Mouse (Mus musculus): Measurements from ENCODE around the gene Fbrsl1. TPM values are rescaled to one million over a fixed set of nuclear protein-coding genes. Genes with fewer than 3 reads are reported as not detected.

The Fbrsl1 gene
- polyA plus RNA-seq, 1 experiment from 2014 or later = 9.6 TPM

GRCm38 (mm10) chr5:110403931-110404330, 44.4 kb downstream of the Fbrsl1 start:
- Histone ChIP-seq H3K36me3 (0 out of 2 replicates have a peak, but pooled peaks cover 4% of the 10 kb centered on the region), H3K4me2 (replicated peaks) (no peak overlapping the region), H3K9ac (no peak overlapping the region), H3K4me1 (replicated peaks) (no peaks in the 10 kb centered on the region), H3K9me3 (no peaks in the 10 kb centered on the region), H3K4me3 (replicated peaks) (no peak overlapping the region), H3K27me3 (replicated peaks) (no peaks in the 10 kb centered on the region), H3K27ac (no peak overlapping the region)
- ATAC-seq = no peak
- WGBS = 40% methylated on average over 3 of the region's 3 CpGs

- Histone ChIP-seq H3K4me1 (replicated peaks) (no peaks in the 10 kb centered on the region), H3K9me3 (no peaks in the 10 kb centered on the region), H3K27me3 (replicated peaks) (no peaks in the 10 kb centered on the region), H3K4me3 (replicated peaks) (no peak overlapping the region), H3K27ac (no peak overlapping the region), H3K9ac (no peak overlapping the region), H3K4me2 (replicated peaks) (no peak overlapping the region), H3K36me3 (no peaks in the 10 kb centered on the region)
- ATAC-seq = no peak
- WGBS = 94% methylated on average over 2 of the region's 2 CpGs
Measured at GRCm38 (mm10) chr5:110402557-110402956, 45.7 kb downstream of the Fbrsl1 start.

GRCm38 (mm10) chr5:110401101-110401500, 47.2 kb downstream of the Fbrsl1 start:
- no peaks in the 10 kb centered on the region for H3K27me3 ChIP-seq (replicated peaks)
- H3K9ac ChIP-seq = no peak overlapping the region
- H3K4me2 ChIP-seq (replicated peaks) = no peak overlapping the region
- no peaks in the 10 kb centered on the region for H3K4me1 ChIP-seq (replicated peaks)
- no peaks in the 10 kb centered on the region for H3K36me3 ChIP-seq
- no peak for ATAC-seq
- H3K9me3 ChIP-seq = no peaks in the 10 kb centered on the region
- WGBS = 91% methylated on average over 8 of the region's 8 CpGs
- no peak overlapping the region for H3K27ac ChIP-seq
- H3K4me3 ChIP-seq (replicated peaks) = no peak overlapping the region

GRCm38 (mm10) chr5:110395006-110395661, 53.2 kb downstream of the Fbrsl1 start:
- H3K4me2 ChIP-seq (replicated peaks) = no peak overlapping the region
- no peaks in the 10 kb centered on the region for H3K4me1 ChIP-seq (replicated peaks)
- H3K36me3 ChIP-seq = no peaks in the 10 kb centered on the region
- 75% methylated on average over 5 of the region's 5 CpGs for WGBS
- H3K9ac ChIP-seq = no peak overlapping the region
- H3K27me3 ChIP-seq (replicated peaks) = no peaks in the 10 kb centered on the region
- H3K9me3 ChIP-seq = no peaks in the 10 kb centered on the region
- ATAC-seq = no peak
- no peak overlapping the region for H3K27ac ChIP-seq
- no peak overlapping the region for H3K4me3 ChIP-seq (replicated peaks)

GRCm38 (mm10) chr5:110392727-110393126, 55.6 kb downstream of the Fbrsl1 start:
- H3K4me1 ChIP-seq (replicated peaks) = no peaks in the 10 kb centered on the region
- no peaks in the 10 kb centered on the region for H3K27me3 ChIP-seq (replicated peaks)
- no peak overlapping the region for H3K4me3 ChIP-seq (replicated peaks)
- H3K36me3 ChIP-seq = no peaks in the 10 kb centered on the region
- no peak overlapping the region for H3K9ac ChIP-seq
- ATAC-seq = no peak
- 80% methylated on average over 5 of the region's 5 CpGs for WGBS
- H3K9me3 ChIP-seq = no peaks in the 10 kb centered on the region
- H3K4me2 ChIP-seq (replicated peaks) = no peak overlapping the region
- H3K27ac ChIP-seq = no peak overlapping the region

GRCm38 (mm10) chr5:110390631-110391030, 57.7 kb downstream of the Fbrsl1 start:
- Histone ChIP-seq H3K4me2 (replicated peaks) (no peak overlapping the region), H3K36me3 (no peaks in the 10 kb centered on the region), H3K9ac (no peak overlapping the region), H3K4me1 (replicated peaks) (peaks cover 14% of the 10 kb centered on the region; the same call in 1 of the 2 replicates), H3K9me3 (no peaks in the 10 kb centered on the region), H3K4me3 (replicated peaks) (no peak overlapping the region), H3K27ac (no peak overlapping the region), H3K27me3 (replicated peaks) (no peaks in the 10 kb centered on the region; the same call in 1 of the 2 replicates)
- 87% methylated on average over 4 of the region's 4 CpGs for WGBS
- ATAC-seq = no peak

GRCm38 (mm10) chr5:110387332-110387731, 61.0 kb downstream of the Fbrsl1 start:
- peak; percentile 31 for ATAC-seq
- peak overlapping the region; percentile 62 for H3K4me3 ChIP-seq (replicated peaks)
- no peaks in the 10 kb centered on the region; the same call in 1 of the 2 replicates for H3K27me3 ChIP-seq (replicated peaks)
- H3K27ac ChIP-seq = no peak overlapping the region
- 17% methylated on average over 8 of the region's 8 CpGs for WGBS
- H3K9ac ChIP-seq = no peak overlapping the region
- H3K9me3 ChIP-seq = no peaks in the 10 kb centered on the region
- no peaks in the 10 kb centered on the region for H3K36me3 ChIP-seq
- peak overlapping the region; percentile 92 for H3K4me2 ChIP-seq (replicated peaks)
- peaks cover 14% of the 10 kb centered on the region; the same call in 1 of the 2 replicates for H3K4me1 ChIP-seq (replicated peaks)

- Histone ChIP-seq H3K36me3 (no peaks in the 10 kb centered on the region), H3K9me3 (no peaks in the 10 kb centered on the region), H3K27ac (0 out of 2 replicates have a peak overlapping the region, but pooled peaks have one; percentile 6), H3K4me2 (replicated peaks) (peak overlapping the region; percentile 92), H3K4me3 (replicated peaks) (peak overlapping the region; percentile 62), H3K9ac (peak overlapping the region; percentile 54), H3K27me3 (replicated peaks) (no peaks in the 10 kb centered on the region; the same call in 1 of the 2 replicates), H3K4me1 (replicated peaks) (peaks cover 14% of the 10 kb centered on the region; the same call in 1 of the 2 replicates)
- under 1% methylated on average over 87 of the region's 90 CpGs for WGBS
- ATAC-seq = peak; percentile 94
Measured at GRCm38 (mm10) chr5:110386371-110387330, 61.7 kb downstream of the Fbrsl1 start.

- no peak overlapping the region for H3K9ac ChIP-seq
- no peak for ATAC-seq
- no peaks in the 10 kb centered on the region for H3K9me3 ChIP-seq
- H3K4me3 ChIP-seq (replicated peaks) = no peak overlapping the region
- no peaks in the 10 kb centered on the region; the same call in 1 of the 2 replicates for H3K27me3 ChIP-seq (replicated peaks)
- no peak overlapping the region for H3K27ac ChIP-seq
- H3K36me3 ChIP-seq = no peaks in the 10 kb centered on the region; the same call in 1 of the 2 replicates
- H3K4me1 ChIP-seq (replicated peaks) = peaks cover 14% of the 10 kb centered on the region; the same call in 1 of the 2 replicates
- peak overlapping the region; percentile 92; the same call in 1 of the 2 replicates for H3K4me2 ChIP-seq (replicated peaks)
- WGBS = 57% methylated on average over 4 of the region's 4 CpGs
Measured at GRCm38 (mm10) chr5:110385263-110385662, 63.0 kb downstream of the Fbrsl1 start.

- H3K9ac ChIP-seq = no peak overlapping the region
- no peak for ATAC-seq
- no peak overlapping the region for H3K4me3 ChIP-seq (replicated peaks)
- H3K4me1 ChIP-seq (replicated peaks) = peaks cover 14% of the 10 kb centered on the region; the same call in 1 of the 2 replicates
- no peaks in the 10 kb centered on the region; the same call in 1 of the 2 replicates for H3K27me3 ChIP-seq (replicated peaks)
- H3K27ac ChIP-seq = no peak overlapping the region
- WGBS = 91% methylated on average over 6 of the region's 6 CpGs
- H3K9me3 ChIP-seq = no peaks in the 10 kb centered on the region
- H3K4me2 ChIP-seq (replicated peaks) = no peak overlapping the region
- H3K36me3 ChIP-seq = no peaks in the 10 kb centered on the region; the same call in 1 of the 2 replicates
Measured at GRCm38 (mm10) chr5:110384491-110384890, 63.8 kb downstream of the Fbrsl1 start.

- H3K27me3 ChIP-seq (replicated peaks) = no peaks in the 10 kb centered on the region
- 82% methylated on average over 4 of the region's 4 CpGs for WGBS
- no peaks in the 10 kb centered on the region for H3K4me1 ChIP-seq (replicated peaks)
- H3K4me3 ChIP-seq (replicated peaks) = no peak overlapping the region
- H3K9me3 ChIP-seq = no peaks in the 10 kb centered on the region
- H3K27ac ChIP-seq = no peak overlapping the region
- H3K9ac ChIP-seq = no peak overlapping the region
- ATAC-seq = no peak
- no peak overlapping the region for H3K4me2 ChIP-seq (replicated peaks)
- peaks cover 13% of the 10 kb centered on the region for H3K36me3 ChIP-seq
Measured at GRCm38 (mm10) chr5:110379823-110380222, 68.5 kb downstream of the Fbrsl1 start.

GRCm38 (mm10) chr5:110379086-110379485, 69.2 kb downstream of the Fbrsl1 start:
- ATAC-seq = no peak
- Histone ChIP-seq H3K27ac (no peak overlapping the region), H3K4me3 (replicated peaks) (no peak overlapping the region), H3K27me3 (replicated peaks) (no peaks in the 10 kb centered on the region), H3K4me2 (replicated peaks) (no peak overlapping the region), H3K9me3 (no peaks in the 10 kb centered on the region), H3K9ac (no peak overlapping the region), H3K4me1 (replicated peaks) (no peaks in the 10 kb centered on the region), H3K36me3 (peaks cover 13% of the 10 kb centered on the region)
- 89% methylated on average over 15 of the region's 15 CpGs for WGBS

All from intestine, embryonic 15.5 days (tissue).